Mouse (Mus musculus) ovary, postnatal 10 days (tissue): ENCODE results near the gene Catsperd.
A peak's percentile ranks its signal among the peaks of the same experiment; 100 is the strongest.

Experiments used
- DNase-seq: peaks from one replicate; pipeline ENCODE4 v3.0.0; 2022; ENCODE audit warnings: low spot score

The Catsperd gene

DNA sequence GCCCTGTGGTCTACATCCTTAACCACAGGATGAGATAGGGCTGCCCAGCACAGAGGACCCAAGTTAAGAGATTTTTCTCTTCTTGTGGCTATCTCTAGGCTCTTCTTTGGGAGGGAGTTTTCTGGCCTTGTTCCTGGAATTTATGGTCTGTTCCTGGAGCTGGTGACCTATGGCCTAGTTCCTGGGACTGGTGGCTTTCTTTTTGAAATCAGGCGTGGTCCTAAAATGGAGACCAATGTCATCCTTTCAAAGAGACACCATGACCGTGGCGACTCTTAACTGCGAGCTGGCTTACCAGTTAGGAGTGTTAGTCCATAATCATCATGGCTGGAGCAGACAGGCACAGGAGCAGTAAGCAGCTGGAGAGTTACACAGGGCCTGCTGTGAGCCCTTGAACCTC lies 38.4 kb downstream of the Catsperd start:
- no peak for DNase-seq

DNA sequence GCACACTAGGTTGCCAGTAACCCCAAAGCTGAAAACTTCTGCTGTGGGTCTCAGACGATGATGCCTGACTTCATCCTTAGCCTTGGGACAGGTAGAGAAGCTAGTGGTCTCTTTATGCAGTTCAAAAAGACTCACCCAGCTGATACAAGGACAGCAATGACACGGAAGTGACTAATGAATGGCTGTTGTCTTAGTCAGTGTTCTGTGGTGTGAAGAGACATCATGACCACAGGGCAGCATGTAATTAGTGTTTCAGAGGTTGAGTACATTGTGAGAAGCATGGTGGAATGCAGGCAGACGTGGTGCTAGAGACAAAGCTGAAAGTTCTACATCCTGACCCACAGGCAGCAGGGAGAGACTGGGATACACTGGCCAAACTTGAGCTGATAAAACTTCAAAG lies 39.6 kb downstream of the Catsperd start:
- DNase-seq, result no peak

DNA sequence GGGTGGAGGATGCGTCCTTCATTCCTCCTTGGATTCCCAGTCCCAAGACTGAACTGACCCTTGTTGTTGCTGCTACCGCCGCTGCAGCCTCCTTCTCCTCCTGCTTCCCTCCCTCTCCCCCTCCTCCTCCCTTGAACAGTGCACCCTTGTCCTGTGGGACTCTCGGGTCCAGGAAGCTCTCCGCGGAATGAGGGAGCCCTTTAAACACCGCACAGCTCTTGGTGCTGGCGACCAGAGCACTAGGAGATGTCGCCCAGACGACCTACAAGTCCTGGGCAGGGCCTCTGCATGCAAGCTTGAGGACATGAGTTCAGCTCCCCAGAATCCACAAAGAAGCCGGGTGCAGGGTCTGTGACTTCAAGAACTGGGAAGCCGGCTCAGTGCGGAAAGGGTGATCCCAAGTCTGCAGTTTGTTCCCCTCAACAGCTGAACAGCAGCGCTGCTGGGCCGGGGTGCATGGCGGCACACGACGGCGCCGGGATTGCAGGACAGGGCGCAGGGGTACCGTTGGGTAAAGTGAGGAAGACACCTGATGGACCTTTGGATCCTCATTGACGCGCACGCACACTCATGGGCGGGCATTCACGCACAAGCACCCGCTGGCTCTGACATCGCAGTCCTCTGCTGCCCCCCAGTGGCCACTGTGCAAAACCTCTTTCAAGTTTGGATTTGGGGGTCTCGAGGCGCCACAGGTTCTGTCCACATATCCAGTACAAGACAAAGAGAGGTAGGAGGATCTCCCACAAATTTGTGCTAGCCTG lies 40.6 kb downstream of the Catsperd start:
- peak; percentile 67 for DNase-seq

DNA sequence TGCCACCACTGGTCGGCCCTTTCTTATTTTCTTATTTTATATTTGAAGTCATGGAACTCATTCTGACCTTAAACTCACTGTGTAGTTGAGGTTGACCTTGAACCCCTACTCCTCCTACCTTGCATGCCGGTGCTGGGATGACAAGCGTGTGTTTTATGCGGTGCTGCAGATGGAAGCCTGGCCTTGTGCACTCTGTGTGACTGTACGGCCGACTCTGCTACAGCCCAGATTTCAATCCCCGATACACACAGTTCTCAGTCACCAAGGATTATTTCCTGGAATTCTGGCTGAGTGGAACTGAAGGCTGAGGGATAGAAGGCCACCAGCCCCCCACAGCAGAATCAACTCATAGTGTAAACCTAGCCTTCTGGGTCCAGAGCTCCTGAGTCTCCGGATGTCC lies 41.8 kb downstream of the Catsperd start:
- DNase-seq, result no peak

DNA sequence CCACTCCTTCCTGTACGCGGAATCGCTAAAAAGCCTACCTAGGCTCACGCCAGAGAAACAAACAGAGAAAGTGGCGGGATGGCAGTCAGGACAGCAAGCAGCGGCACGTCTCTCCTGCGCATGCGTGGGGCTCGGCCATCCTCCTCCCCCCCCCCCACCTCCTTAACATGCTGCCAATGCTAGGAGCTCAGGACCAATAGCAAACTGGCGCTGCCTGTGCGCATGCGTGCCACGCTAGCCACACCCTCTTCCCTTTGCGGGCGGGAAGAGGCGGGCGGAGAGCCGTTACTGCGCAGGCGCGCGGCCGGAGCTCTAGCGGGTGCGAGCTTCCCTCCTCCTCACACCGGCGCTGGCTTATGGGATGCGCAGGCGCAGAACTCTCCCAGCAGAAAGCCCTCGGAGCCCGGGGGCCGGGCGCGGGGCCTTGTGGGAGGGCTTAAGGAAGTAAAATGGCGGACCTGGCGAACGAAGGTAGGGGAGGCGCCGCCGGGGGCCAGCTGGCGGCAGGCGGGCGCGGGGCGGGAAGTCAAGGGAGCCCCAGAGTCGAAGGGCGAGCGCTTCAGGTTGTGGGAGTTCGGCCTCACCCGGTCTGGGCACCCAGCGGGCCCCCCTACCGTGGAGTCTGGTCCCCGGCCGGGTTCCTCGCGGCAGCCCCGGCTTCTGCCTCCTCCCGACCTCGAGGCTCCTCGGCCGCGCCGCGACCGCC lies 45.2 kb downstream of the Catsperd start, which contains the start of gene Ranbp3:
Gene Ranbp3 (plus strand): TSS at position 354 of the 706 bp plus-strand sequence.
- peak; percentile 94 for DNase-seq

DNA sequence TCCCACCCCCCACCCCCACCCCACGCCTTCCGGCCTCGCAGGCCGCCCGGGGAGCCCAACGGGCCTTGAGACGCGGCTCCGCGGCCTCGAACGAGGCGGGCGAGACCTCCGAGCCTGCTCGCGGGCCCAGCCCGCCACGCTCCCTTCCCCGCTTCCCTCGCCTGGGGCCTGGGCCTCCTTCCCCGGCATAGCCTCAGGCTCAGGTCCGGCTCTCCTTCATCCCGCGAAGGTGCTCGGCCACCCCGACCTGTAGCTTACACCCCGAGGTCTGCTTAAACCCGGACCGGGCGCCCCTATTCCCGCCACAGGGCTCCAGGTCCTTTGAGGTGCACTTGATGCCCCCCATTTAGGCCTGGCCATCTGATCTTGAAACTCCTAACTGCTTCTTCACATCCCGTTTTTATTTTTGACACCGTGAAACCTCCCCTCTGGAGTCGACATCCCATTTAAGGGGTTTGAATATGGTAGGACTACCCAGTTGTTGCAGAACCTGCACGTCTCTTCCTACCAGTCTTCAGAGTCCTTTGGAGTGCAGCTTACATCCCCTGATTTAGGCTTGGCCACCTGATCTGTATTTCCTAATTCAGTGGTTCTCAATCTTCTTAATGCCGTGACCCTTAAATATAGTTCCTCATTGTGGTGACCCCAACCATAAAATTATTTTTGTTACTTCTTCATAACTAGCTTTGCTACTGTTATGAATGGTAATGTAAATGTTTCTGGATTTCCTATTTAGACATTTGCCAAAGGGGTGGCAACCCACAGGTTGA lies 45.9 kb downstream of the Catsperd start:
- DNase-seq, result peak; percentile 7

DNA sequence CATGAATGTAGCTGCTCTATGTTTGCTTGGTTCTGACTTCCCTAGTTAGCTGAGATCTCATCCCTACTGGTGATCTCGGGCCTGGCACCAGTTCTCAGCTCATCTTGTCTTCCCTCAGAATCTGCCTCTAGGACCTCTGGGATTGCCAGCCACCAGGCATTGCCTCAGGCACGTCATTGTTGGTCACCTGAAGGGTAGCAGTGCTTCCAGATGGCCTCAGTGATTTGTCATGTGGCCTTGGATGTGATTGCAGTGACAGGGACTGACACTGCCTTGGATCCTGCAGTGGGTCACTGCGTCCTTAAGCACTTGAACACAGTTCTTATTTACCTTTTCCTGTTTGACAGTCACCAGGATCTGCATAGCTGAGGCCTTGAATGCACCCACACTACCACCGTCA lies 53.8 kb downstream of the Catsperd start:
- DNase-seq, result no peak

DNA sequence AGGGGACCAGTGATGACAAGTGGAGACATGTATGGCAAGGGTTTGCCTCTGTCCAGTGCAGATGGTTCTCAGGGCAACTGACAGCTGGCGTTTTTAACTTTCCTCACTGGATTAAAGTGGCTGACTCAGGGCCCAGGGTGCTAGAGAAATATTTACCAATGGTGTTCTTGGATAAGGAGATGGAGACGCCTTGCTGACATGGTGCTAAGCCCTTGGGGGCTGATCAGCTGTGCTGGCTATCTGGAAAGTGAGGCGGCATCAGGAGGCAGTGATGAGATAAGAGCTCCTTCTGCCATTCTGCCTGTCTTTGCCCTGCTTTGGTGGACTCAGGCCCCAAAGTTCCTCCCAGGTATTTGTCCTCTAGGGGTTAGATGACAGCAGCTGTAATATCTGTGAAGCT lies 54.9 kb downstream of the Catsperd start:
- no peak for DNase-seq

DNA sequence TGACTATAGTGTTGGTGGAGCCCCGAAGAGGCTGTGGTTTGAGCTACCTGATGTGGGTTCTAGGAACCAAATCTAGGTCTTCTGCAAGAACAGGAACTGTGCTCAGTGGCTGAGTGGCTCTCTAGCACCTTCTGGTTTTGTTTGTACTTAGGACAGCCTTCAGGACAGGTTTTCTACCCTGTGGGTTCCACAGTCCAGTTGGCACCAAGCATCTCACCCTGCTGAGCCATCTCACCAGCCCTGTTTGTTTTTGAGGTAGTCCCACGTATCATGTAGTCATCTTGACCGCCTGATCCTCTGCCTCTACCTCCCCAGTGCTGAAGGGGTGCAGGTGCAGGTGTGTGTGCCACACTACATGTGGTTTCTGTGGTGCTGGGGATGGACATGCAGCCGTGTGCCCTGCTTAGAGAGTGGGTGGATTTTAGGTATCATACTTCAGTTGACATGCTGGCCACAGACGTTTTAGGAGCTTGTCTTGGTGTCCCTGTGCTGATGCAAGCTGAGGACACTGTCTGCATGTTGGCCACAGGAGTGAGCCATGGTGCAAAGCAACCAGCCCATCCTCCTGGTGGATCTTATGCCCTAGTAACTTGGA lies 55.7 kb downstream of the Catsperd start:
- DNase-seq, result no peak

DNA sequence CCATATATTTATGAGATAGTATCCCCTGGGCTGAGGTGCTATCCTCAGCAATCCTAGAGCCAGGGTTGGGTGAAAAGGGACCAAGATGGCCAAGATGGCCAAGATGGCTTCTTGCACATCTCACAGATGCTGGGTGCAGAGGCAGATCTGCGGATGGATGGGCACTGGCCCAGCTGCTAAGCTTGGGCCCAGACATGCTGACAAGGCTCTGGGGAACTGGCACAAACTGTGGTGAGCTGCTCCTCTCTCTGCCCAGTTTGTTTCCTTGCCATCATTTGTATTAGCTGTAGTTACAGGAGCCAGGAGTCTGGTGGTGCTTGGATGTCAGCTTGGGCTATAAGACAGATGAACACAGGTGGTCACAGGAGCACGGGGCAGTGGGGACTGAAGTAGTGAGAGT lies 56.7 kb downstream of the Catsperd start:
- DNase-seq, result no peak

DNA sequence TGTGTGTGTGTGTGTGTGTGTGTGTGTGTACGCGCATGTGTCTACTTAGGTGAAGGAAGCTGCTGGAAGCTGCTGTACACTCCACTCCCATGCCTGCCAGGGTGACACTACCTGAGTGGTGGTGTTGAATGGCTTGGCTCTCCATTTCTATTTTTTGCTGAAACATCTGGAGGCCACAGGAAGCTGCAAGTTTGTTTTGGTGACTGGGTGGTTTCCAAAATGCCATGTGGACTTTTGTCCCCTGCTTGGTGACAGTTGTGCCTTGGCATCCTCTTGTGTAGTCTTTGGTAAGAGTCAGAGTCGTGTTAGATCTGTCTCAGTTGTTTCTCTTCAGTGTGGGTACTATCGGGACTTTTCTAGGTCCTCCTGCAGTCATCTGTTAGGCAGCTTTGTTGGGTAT lies 58.9 kb downstream of the Catsperd start:
- no peak for DNase-seq

DNA sequence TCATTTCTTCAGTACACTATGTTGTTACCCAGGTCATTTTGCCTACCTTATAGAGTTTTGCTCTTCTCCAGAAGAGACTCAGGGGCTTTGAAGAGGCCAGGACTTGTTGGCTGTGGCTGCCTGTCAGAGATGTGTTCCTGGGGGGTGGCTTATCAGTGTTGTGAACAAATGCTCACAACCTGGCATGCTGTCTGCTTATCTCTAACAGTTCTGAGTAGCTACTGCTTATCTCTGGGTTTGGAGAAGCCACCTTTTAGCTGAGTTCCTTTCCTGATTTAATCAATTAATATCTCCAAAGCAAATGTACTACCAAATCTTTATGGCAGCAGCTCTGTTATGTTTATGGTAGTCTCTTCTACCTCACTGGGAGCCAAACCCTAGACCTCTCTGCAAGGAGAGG lies 60.1 kb downstream of the Catsperd start:
- no peak for DNase-seq

DNA sequence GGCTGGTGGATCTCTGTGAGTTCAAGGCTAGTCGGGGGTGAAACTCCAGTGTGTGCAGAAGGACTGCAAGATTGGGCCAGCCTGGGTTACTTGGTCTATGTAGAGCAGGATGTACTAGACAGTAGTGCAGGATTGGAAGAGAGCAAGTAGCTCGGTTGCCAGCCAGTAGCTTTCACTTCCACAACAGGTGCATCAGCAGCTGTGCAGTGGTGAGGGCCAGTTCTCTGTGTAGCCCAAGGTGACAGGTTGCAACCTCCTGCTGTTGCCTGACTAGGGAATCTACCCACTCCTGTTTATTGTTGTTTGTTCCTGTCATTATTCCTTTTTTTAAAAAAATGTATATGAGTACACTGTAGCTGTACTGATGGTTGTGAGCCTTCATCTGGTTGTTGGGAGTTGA lies 60.7 kb downstream of the Catsperd start:
- no peak for DNase-seq

DNA sequence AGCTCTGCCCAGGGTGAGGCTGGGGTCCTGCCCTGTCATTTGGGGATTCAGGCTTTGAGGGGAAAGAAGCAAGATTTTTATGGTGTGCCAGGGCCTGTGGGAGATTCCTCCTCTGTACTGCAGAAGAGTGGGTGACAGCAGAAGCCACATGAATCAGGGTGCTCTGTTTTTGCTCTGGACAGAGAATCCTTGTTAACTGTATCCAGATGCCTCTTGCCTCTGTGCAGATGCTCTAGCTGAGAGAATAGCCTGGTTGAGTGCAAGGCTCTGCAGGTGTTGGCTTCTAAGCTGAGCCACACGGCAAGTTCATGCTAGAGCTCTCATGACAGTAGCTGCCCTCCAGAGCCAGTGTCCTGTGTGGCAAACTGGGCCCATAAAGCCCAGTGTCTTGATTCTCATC lies 65.5 kb downstream of the Catsperd start:
- DNase-seq, result no peak

DNA sequence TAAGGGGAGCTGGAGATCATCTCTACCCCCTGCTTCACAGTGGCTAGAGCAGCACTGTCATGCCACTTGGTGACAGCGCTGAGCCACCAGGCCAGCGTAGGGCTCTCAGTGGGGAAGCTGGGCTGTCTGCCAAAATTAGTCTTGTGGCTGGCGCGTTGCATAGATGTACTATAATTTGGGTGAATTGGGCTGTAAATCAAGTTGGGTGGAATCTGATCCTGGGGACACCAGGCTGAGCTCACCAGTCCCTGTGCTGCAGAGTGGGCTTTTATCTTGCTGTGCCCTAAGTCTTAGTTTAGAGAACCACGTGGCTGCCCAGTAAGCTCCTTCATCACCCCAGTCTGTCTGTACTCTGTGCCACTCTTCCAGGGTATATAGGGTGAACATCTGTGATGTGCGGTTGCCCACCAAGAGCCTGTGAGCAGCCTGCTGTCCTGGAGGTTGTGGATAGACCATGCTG lies 65.9 kb downstream of the Catsperd start:
- no peak for DNase-seq

DNA sequence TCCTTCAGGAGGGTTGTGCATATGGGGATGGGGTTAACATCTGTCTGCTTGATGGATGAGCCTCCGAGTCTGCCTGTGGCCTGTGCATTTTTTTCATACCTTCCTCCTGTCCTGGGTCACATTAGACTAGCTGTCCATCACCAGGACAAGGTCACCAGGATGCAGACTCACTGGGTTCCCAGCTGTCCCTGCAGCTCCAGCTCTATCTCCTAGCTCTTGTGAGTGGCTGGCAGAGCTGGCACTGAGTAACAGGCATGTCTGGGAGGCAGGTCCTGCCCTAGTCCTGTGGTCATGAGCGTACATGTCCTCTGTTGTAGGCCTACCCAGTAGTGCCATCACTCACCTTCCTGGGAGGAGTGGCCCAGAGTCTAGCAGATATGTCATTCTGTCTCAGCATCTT lies 72.5 kb downstream of the Catsperd start:
- no peak for DNase-seq

DNA sequence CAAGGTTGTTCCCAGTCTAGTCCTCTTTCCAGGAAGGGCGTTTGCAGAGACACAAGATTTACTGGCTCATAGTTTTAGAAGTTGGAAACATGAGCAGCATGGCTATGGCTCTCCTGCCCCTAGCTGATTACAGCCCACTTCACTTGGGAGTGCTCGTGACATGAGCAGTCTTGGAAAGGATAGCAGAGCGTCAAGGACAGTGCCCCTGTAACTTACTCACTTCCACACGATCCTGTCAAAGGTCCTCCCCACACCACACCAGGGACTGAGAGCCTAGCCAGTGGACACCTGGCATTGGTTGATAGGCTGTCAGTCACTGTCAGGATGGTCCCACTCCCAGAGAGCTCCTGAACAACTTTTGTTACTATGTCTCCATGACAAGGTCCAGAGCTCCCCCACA lies 75.1 kb downstream of the Catsperd start:
- no peak for DNase-seq

DNA sequence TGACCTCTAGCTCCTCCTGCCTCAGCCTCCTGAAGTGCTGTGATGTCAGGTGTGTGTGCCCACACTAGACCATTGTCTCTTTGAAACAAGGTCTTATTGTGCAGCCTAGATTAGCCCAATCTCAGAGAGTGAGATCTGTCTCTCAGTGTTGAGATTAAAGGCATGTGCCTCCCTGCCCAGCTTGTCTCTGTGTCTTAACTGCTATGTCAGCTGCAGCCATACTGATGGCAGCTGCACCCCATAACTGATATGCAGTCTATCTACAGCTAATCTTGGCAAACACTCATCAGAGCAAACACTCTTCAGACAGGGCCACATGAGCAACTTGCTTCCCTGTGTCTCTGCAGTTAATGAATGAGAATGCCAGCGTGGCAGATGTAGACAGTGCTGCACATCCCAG lies 78.6 kb downstream of the Catsperd start:
- DNase-seq, result no peak

DNA sequence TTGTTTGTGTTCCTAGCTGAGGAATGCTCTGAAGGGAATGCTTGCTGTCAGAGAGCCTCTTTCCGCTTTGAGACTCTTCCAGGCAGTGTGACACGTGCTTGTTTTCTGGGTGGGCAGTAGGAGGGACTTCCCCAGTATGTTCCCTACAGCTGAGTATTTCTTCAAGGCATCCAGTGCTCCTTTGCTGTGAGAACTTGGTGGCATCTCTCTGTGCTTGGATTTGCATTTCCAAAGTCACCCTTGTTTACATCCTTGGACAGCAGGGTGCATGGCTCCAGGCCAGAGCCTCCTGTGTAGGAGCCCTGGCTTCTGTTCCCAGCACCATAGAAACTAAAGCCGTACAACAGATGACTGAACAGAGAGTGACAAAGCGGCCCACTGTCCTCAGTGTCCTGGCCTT lies 80.7 kb downstream of the Catsperd start:
- DNase-seq, result no peak

DNA sequence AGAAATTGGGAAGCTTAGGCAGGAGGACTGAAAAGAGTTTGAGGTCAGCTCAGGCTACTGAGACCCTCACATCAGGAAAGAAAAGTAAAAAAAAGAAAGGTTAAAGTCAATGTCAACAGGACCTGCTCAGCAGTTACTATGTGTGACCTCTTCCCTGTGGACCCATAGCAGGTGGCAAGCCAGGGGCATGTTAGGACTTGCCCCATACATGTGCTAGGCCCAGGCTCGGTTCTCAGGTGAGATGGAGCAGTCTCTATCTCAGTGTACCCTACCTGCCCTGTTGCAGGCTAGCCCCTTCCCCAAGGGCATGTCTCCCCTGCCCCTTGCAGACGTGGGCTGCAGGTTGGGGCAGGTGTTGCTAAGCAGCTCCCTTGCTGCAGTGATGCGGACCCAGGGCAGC lies 81.8 kb downstream of the Catsperd start:
- no peak for DNase-seq
